Mouse (Mus musculus): ENCODE measurements at regions not wholly inside any gene's neighbourhood (a gene's known extent, or its start where the extent isn't known, plus 50 kb on each side); places are given as distances from the start of the nearest gene placed in this dataset.

DNA sequence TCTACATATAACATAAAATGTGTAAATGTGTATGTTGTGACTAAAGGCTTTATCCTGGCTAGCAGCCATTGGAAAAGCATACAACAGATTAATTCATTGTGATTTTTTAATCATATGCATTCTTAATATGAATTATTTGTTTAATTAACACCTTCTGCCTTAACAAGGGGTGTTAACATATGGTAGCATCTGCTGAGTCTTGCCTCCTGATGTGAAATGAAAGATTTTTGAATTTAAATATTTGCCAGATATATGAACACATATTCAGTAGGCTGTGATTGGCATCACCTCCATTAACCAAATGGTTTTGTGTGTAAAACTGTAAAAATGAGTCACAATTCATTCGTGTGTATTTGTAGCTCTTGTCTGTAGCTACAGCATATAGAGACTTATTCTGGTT, 854.3 kb downstream of the D3Ertd751e start:
- Histone ChIP-seq H3K27me3 (ENCODE audit: control insufficient read depth, insufficient read depth, insufficient read length) (no peaks in the 10 kb centered on the region), H3K79me2 (ENCODE audit: control insufficient read depth, insufficient read depth) (no peaks in the 10 kb centered on the region), H3K36me3 (ENCODE audit: control insufficient read depth, insufficient read depth) (no peaks in the 10 kb centered on the region), H3ac (ENCODE audit: control insufficient read depth, insufficient read length, low read depth) (no peak overlapping the region), H3K79me3 (ENCODE audit: low read depth) (no peaks in the 10 kb centered on the region), H3K4me3 (ENCODE audit: insufficient read depth, poor library complexity, severe bottlenecking) (no peak overlapping the region)
- TF ChIP-seq MYOD1 (IDR thresholded peaks at IDR 0.05; ENCODE audit: control insufficient read depth, insufficient read length, low read depth) (no peak), FOSL1 (IDR thresholded peaks at IDR 0.05; ENCODE audit: insufficient read depth, low read length, poor library complexity, severe bottlenecking) (no peak), MYOG (IDR thresholded peaks at IDR 0.05; ENCODE audit: control insufficient read depth, extremely low read depth, insufficient read length) (no peak), USF1 (IDR thresholded peaks at IDR 0.05; ENCODE audit: low read depth) (no peak), MAX (IDR thresholded peaks at IDR 0.05) (no peak), CTCF (IDR thresholded peaks at IDR 0.05; ENCODE audit: control insufficient read depth, insufficient read depth, insufficient read length) (no peak), CEBPB (IDR thresholded peaks at IDR 0.05; ENCODE audit: low read depth) (no peak)
